Mouse (Mus musculus): Measurements from ENCODE around the gene Tram2. TPM values are rescaled to one million over a fixed set of nuclear protein-coding genes. Genes with fewer than 3 reads are reported as not detected.

The Tram2 gene
- 5.6 and 6.0 TPM in 2 replicates for polyA plus RNA-seq (2016; fragmentation: Nextera tagmentation; extraction: Ambion mirVana)

DNA sequence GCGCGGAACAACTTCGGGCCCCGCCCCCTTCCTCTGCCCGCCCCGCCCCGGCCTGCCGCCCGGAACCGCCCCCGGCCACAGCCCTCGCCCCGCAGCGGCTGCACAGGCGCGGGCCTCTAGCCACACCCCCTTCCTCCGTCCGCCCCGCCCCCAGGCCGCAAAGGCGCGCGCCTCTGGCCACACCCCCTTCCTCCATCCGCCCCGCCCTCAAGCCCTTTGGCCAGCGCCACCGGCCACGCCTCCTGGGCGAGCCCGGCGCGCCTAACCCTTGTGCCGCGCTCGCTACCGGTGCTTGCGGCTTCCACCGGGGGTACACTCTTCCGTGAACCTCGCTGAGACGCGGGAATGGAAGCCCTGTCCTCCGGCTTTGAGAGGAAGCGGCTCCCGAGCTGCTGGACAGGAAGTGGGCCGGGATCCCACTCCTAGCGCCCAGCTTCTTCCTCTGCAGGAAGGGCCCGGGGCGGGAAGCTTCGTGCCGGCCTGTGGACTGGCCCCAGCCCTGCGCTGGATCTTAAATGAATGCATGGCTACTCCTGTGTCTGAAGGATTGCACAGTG, at the start of gene Tram2:
TSS of gene Tram2 (minus strand) at position 13 of the 557 bp plus-strand sequence.
- Histone ChIP-seq H3K27me3 (no peaks in the 10 kb centered on the region), H3K4me1 (peaks cover 39% of the 10 kb centered on the region), H3K9ac (peak within 1 kb of the TSS; percentile 75), H3K27ac (peak within 1 kb of the TSS; percentile 85), H3K4me3 (peak within 1 kb of the TSS; percentile 64), H3K4me2 (replicated peaks) (peak within 1 kb of the TSS; percentile 72), H3K9me3 (replicated peaks) (no peaks in the 10 kb centered on the region), H3K36me3 (no peaks in the 10 kb centered on the region)
- 1% methylated on average over 34 of the region's 52 CpGs for WGBS
- ATAC-seq (ENCODE audit: low FRiP score) = peak; percentile 96

DNA sequence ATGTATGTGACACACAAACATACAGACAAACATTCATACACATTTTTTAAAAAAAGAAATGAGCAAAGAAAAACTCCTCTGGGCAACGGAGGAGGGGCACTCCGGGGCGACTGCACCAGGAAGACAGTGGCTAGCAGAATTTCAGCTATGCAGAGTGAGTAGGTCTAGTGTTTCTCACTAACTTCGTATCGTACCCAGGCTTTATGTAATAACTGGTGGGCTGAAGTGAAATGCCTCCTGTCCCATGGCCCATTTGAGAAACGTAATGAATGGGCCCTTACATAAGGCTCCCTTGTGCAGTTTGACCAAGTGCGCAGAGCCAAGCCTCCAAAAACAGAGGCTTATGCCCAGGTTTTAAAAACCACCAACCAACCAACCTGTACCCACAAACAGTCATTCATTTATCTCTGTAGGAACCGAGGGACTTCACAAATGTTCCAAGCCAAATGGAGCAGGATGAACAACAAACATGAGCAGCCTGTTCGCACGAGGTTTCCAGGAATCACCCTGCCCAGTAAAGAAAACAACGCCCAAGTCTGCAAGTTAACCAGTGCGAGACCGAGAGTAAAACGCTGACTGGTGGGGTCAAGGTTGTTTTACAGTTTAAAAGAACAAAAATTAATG, 45.8 kb upstream of the Tram2 start:
- Histone ChIP-seq H3K4me3 (no peak overlapping the region), H3K27me3 (no peaks in the 10 kb centered on the region), H3K4me1 (no peaks in the 10 kb centered on the region), H3K9ac (no peak overlapping the region), H3K36me3 (no peaks in the 10 kb centered on the region), H3K4me2 (replicated peaks) (no peak overlapping the region), H3K9me3 (replicated peaks) (0 out of 2 replicates have a peak, but pooled peaks cover 3% of the 10 kb centered on the region), H3K27ac (no peak overlapping the region)
- 73% methylated on average over 14 of the region's 14 CpGs for WGBS
- ATAC-seq (ENCODE audit: low FRiP score) = no peak

DNA sequence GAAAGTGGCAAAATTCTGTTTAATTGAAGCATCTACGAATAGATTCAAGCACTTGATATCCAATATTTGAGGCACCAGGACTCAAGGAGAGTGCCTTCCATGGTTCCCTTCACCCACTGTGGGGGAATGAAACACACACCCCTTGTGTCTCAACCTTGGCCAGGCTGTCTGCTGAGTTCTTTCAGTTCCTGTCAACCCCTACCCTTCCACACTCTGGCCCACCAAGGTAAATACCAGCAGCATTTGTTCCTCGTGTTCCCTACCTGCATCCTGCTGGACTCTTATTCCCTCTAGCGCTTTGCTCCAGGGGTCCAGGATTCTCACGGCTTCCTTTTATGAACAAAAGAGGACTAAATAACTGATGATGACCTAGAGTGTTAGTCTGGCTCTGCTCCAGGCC, 24.8 kb upstream of the Tram2 start:
- H3K36me3 ChIP-seq = no peaks in the 10 kb centered on the region
- no peak overlapping the region for H3K4me3 ChIP-seq
- 90% methylated on average over 4 of the region's 4 CpGs for WGBS
- no peak overlapping the region for H3K27ac ChIP-seq
- no peaks in the 10 kb centered on the region for H3K9me3 ChIP-seq (replicated peaks)
- no peak overlapping the region for H3K9ac ChIP-seq
- H3K4me2 ChIP-seq (replicated peaks) = no peak overlapping the region
- no peaks in the 10 kb centered on the region for H3K4me1 ChIP-seq
- ATAC-seq (ENCODE audit: low FRiP score) = no peak
- H3K27me3 ChIP-seq = no peaks in the 10 kb centered on the region

DNA sequence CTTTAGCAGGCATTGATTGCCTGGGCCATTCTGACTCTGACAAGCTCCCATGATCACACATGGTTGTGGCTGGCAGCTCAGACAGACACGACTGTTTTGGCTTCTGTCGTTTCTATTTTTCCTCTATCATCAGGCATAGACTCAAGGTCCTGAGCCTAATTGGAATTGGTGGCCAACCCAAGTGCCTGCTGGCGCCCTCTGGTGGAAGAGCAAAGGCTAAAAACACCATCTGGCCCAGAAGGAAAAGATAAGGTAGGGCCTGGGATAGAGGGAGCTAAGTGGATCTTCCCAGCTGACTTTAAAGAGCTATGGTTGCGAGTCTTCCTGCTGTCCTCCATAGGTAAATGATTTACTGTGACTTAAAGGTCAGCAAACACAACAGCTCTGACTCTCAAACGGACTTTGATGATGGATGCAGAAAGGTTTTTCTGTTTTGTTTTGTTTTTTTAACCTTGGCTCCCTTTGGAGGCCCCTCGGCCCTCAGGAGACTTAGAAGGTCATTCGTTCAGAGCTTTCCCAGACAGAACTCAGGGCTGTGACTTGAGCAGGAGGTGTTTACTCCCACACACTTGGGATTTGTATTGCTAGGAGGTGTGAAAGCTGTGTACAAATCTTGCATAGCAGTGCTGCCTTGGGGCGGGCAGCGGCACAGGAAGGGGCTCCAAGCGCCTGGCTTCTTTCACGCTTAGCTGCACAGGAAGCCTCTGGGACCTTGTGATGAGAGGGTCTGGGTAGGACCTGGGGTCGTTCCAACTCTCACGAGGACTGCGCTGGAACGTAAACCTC, 22.4 kb upstream of the Tram2 start:
- Histone ChIP-seq H3K4me2 (replicated peaks) (no peak overlapping the region), H3K36me3 (no peaks in the 10 kb centered on the region), H3K9ac (no peak overlapping the region), H3K4me3 (no peak overlapping the region), H3K4me1 (no peaks in the 10 kb centered on the region), H3K9me3 (replicated peaks) (no peaks in the 10 kb centered on the region), H3K27ac (no peak overlapping the region), H3K27me3 (no peaks in the 10 kb centered on the region)
- WGBS = 58% methylated on average over 15 of the region's 15 CpGs
- no peak for ATAC-seq (ENCODE audit: low FRiP score)

DNA sequence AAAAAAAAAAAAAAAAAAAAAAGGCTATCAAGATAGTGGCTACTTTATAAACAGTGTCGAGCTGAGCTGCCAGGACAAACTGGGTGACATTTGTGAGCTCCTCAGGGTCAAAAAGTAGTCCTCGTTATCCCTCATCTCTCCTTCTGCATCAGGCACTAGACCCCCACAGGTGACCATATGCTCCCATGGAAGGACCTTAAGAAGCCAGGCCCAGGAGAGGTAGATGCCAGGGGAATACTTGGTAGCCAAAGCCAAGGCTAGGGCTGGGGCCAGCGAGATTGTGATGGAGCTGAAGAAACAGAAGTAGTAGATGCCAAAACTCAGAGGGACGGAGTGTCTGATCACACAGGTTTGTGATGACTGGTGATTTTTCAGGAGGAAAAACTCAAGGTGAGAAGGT, 21.7 kb upstream of the Tram2 start:
- Histone ChIP-seq H3K4me3 (no peak overlapping the region), H3K4me2 (replicated peaks) (no peak overlapping the region), H3K27me3 (no peaks in the 10 kb centered on the region), H3K27ac (no peak overlapping the region), H3K9me3 (replicated peaks) (no peaks in the 10 kb centered on the region), H3K4me1 (no peaks in the 10 kb centered on the region), H3K36me3 (no peaks in the 10 kb centered on the region), H3K9ac (no peak overlapping the region)
- WGBS = 86% methylated on average over 4 of the region's 4 CpGs
- ATAC-seq (ENCODE audit: low FRiP score) = no peak

DNA sequence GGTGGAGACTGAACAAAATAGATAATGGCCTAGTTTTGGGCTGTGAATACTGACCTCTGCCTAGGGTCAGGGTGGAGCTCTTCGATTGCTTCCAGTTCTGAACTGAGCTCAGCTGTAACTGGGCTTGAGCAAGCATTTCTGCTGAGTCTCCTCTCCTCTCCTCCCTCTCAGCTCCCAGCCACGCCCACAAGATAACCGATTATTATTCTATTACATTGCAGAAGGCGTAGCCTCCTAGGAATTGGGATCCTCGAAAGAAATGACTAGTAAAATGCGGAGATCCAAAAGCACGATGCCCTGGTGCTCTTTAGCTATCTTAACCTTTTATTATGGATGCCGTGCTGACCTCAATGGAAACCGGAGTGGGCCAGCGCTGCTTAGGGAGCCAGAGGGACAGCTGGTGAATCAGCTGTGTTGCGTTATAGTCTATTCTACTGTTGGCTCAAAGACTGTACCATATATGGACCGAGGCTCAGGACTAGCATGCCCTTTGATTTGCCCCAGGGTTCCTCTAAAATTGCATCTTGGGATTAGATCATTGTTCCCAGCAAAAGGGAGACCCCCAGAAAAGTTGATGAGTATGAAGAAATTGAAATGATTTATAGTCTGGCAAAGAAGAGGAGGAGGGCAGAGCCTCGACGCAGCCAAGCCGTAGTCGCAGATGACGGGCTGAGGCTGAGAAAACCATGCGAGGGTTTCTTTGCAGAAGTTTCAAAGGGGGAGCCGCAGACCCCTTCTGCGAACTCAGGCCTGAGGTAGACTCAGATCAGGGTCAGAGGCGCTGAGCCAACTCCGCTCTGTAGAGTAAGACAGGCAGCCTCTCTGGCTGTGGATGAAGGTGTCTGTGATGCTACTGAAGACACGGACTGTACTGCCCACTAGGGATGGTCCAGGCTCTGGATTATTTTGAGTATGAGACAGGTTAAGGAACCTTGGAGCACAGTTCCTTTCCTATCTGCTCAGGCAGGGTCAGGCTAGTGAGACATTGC, 18.3 kb upstream of the Tram2 start:
- Histone ChIP-seq H3K4me1 (no peaks in the 10 kb centered on the region), H3K9ac (no peak overlapping the region), H3K27ac (no peak overlapping the region), H3K4me2 (replicated peaks) (no peak overlapping the region), H3K9me3 (replicated peaks) (no peaks in the 10 kb centered on the region), H3K27me3 (no peaks in the 10 kb centered on the region), H3K4me3 (no peak overlapping the region), H3K36me3 (no peaks in the 10 kb centered on the region)
- ATAC-seq (ENCODE audit: low FRiP score) = no peak
- WGBS = 86% methylated on average over 23 of the region's 23 CpGs

DNA sequence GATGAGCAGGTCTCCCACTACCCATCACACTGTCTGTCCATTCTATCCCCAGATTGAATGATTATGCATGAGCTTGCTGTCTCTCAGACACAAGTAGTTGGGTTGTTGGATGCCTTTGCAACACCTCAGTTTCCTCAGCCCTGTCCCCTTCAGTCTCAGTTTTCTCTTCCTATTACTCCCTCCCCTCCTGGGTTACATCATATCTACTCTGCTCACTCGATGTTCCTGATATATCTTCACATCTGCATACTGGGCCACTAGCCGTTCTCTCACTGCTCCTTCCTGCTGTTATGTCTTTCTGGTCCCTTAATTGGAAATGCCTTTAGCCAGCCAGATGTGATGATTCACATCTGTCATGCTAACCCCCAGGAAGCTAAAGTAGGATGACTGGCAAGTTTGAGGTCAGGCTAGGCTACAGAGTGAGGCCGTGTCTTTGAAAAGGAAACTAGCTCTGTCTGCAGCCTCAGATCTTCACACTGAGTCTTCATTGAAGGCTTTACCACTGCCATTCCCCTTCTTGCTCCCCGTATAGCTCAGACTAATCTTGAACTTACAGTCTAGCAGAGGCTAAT, 15.7 kb upstream of the Tram2 start:
- no peaks in the 10 kb centered on the region for H3K27me3 ChIP-seq
- H3K27ac ChIP-seq = no peak overlapping the region
- no peaks in the 10 kb centered on the region for H3K9me3 ChIP-seq (replicated peaks)
- H3K9ac ChIP-seq = no peak overlapping the region
- H3K4me1 ChIP-seq = no peaks in the 10 kb centered on the region
- H3K4me2 ChIP-seq (replicated peaks) = no peak overlapping the region
- no peak overlapping the region for H3K4me3 ChIP-seq
- no peaks in the 10 kb centered on the region for H3K36me3 ChIP-seq
- ATAC-seq (ENCODE audit: low FRiP score) = no peak
- 72% methylated on average over 4 of the region's 4 CpGs for WGBS

DNA sequence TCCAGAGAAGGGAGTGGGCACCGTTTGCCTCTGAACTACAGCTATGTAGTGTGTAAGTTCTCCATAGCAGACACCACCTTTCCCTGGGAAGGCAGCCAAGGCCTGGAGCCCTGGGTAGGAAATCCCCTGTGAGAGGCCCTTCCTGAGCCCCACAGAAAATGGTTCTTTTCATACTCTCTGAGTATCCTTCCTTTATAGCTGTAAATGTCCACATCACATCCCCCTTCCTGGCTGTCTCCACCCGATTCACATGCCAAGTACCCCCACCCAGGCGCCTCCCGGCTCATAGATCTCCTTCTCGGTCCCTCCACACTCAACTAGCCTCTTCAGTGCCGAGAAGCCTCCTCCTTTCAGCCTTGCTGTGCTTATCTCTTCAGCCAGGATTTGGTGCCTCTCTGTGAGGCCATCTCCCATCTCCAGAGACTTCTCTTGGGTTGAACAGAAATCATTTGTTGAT, 10.7 kb upstream of the Tram2 start:
- Histone ChIP-seq H3K36me3 (no peaks in the 10 kb centered on the region), H3K27ac (no peak overlapping the region), H3K9ac (no peak overlapping the region), H3K27me3 (no peaks in the 10 kb centered on the region), H3K9me3 (replicated peaks) (no peaks in the 10 kb centered on the region), H3K4me1 (no peaks in the 10 kb centered on the region), H3K4me2 (replicated peaks) (no peak overlapping the region), H3K4me3 (no peak overlapping the region)
- 80% methylated on average over 6 of the region's 6 CpGs for WGBS
- no peak for ATAC-seq (ENCODE audit: low FRiP score)

DNA sequence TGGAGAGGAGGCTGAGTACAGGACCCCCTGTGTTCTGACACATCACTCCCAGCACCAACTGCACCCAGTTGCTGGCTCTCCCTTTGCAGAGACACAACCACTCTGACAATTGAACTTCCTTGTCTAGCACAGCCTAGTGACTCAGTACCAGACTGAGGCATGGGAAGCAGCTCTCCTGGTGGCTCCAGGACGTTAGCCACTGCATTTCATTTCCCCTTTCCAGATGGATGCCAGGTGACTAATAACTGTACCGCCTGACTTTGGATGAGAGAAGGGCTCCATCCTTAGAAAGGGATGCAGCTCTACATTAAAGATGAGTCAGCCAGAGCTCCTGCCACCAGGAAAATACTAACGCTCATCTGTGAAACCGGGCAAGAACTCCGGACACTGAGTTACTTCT, 7.3 kb upstream of the Tram2 start:
- Histone ChIP-seq H3K36me3 (no peaks in the 10 kb centered on the region), H3K4me1 (no peaks in the 10 kb centered on the region), H3K27ac (no peak overlapping the region), H3K9me3 (replicated peaks) (no peaks in the 10 kb centered on the region), H3K4me3 (no peak overlapping the region), H3K9ac (no peak overlapping the region), H3K4me2 (replicated peaks) (no peak overlapping the region), H3K27me3 (no peaks in the 10 kb centered on the region)
- ATAC-seq (ENCODE audit: low FRiP score) = no peak
- WGBS = 82% methylated on average over 5 of the region's 5 CpGs

DNA sequence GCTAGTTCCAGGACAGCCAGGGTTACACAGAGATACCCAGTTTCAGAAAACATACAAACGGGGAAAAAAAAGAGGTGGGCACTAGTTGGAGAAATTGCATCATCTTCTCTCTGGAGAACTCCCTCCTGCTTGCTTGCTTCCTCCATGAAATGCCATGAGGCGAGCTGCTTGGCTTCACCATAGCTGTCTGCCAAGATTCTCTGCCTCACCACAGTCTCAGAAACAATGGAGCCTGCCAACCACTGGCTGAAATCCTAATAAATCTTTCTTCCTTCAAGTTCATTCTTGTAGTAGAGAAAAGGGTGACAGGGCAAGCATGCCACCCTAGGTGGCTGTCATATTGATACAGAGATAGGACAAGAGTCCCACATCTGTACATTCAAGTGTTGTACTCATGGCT, 5.6 kb upstream of the Tram2 start:
- Histone ChIP-seq H3K36me3 (no peaks in the 10 kb centered on the region), H3K4me2 (replicated peaks) (no peak overlapping the region), H3K4me1 (no peaks in the 10 kb centered on the region), H3K9me3 (replicated peaks) (no peaks in the 10 kb centered on the region), H3K4me3 (no peak overlapping the region), H3K9ac (no peak overlapping the region), H3K27me3 (no peaks in the 10 kb centered on the region), H3K27ac (no peak overlapping the region)
- WGBS = 72% methylated on average over 2 of the region's 2 CpGs
- ATAC-seq (ENCODE audit: low FRiP score) = no peak

DNA sequence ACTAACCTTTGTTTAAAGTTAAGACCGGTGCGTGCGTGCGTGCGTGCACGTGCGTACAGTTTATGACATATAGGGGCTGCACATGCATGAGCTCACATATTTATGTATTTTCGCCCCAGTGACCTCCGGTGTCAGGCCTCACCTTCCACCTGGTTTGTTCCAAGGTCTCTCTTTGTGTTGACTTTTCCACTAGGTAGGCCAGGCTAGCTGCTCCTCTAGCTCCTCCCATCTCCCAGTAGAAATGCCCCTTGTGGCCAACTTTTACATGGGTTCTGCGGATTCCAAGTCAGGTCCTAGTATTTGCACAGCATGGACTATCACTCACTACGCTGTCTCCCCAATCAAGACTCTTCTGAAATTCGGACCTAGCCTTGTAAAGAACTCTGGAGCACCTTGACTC, 1.3 kb upstream of the Tram2 start:
- peaks cover 28% of the 10 kb centered on the region for H3K4me1 ChIP-seq
- no peak overlapping the region for H3K4me2 ChIP-seq (replicated peaks)
- no peaks in the 10 kb centered on the region for H3K36me3 ChIP-seq
- H3K27me3 ChIP-seq = no peaks in the 10 kb centered on the region
- H3K27ac ChIP-seq = no peak overlapping the region
- ATAC-seq (ENCODE audit: low FRiP score) = no peak
- no peaks in the 10 kb centered on the region for H3K9me3 ChIP-seq (replicated peaks)
- H3K4me3 ChIP-seq = no peak overlapping the region
- WGBS = 90% methylated on average over 12 of the region's 12 CpGs
- H3K9ac ChIP-seq = no peak overlapping the region

All from hindbrain, embryonic 12.5 days (tissue).